Mouse (Mus musculus) layer of hippocampus, adult 9-10 months (tissue): ENCODE measurements around the gene 1500011B03Rik.

Experiments used
- DNase-seq: peaks from one replicate; pipeline ENCODE4 v3.0.0; 2022; ENCODE audit warnings: low spot score

Gene 1500011B03Rik

GRCm38 (mm10) chr5:114809181-114809756, 14.0 kb downstream of the 1500011B03Rik start:
- no peak for DNase-seq

GRCm38 (mm10) chr5:114808385-114808784, 14.9 kb downstream of the 1500011B03Rik start:
- no peak for DNase-seq

- no peak for DNase-seq
Measured at GRCm38 (mm10) chr5:114807893-114808292, 15.4 kb downstream of the 1500011B03Rik start.

- DNase-seq: no peak
Measured at GRCm38 (mm10) chr5:114807468-114807867, 15.8 kb downstream of the 1500011B03Rik start.

GRCm38 (mm10) chr5:114807063-114807462, 16.2 kb downstream of the 1500011B03Rik start:
- no peak for DNase-seq

- no peak for DNase-seq
Measured at GRCm38 (mm10) chr5:114806636-114807035, 16.6 kb downstream of the 1500011B03Rik start.

GRCm38 (mm10) chr5:114805436-114806350, 17.6 kb downstream of the 1500011B03Rik start:
- no peak for DNase-seq

GRCm38 (mm10) chr5:114804958-114805357, 18.3 kb downstream of the 1500011B03Rik start:
- DNase-seq: no peak

- no peak for DNase-seq
Measured at GRCm38 (mm10) chr5:114804335-114804734, 18.9 kb downstream of the 1500011B03Rik start.

- no peak for DNase-seq
Measured at GRCm38 (mm10) chr5:114803231-114803630, 20.0 kb downstream of the 1500011B03Rik start.

GRCm38 (mm10) chr5:114801841-114802240, 21.4 kb downstream of the 1500011B03Rik start:
- no peak for DNase-seq

GRCm38 (mm10) chr5:114801049-114801448, 22.2 kb downstream of the 1500011B03Rik start:
- DNase-seq: no peak

- DNase-seq: no peak
Measured at GRCm38 (mm10) chr5:114799848-114800247, 23.4 kb downstream of the 1500011B03Rik start.

- no peak for DNase-seq
Measured at GRCm38 (mm10) chr5:114797253-114797652, 26.0 kb downstream of the 1500011B03Rik start.

GRCm38 (mm10) chr5:114796299-114797012, 26.8 kb downstream of the 1500011B03Rik start:
- DNase-seq: no peak

GRCm38 (mm10) chr5:114795653-114796052, 27.6 kb downstream of the 1500011B03Rik start:
- no peak for DNase-seq

- DNase-seq: no peak
Measured at GRCm38 (mm10) chr5:114795231-114795630, 28.0 kb downstream of the 1500011B03Rik start.

- DNase-seq: no peak
Measured at GRCm38 (mm10) chr5:114794609-114795008, 28.7 kb downstream of the 1500011B03Rik start.

- DNase-seq: no peak
Measured at GRCm38 (mm10) chr5:114793317-114793716, 30.0 kb downstream of the 1500011B03Rik start.

GRCm38 (mm10) chr5:114785196-114785595, 38.1 kb downstream of the 1500011B03Rik start:
- DNase-seq: no peak

- no peak for DNase-seq
Measured at GRCm38 (mm10) chr5:114784622-114785165, 38.6 kb downstream of the 1500011B03Rik start.
